Mouse (Mus musculus) liver, adult 2 months (tissue): ENCODE measurements around the gene Tmem50b. TPM values are rescaled to one million over a fixed set of nuclear protein-coding genes. Genes with fewer than 3 reads are reported as not detected.
"Not testable (repeated sequence)": the region's sequence is repeated elsewhere in the genome, so short reads cannot be mapped to it uniquely, and the experiment has no call there.

ENCODE experiments used
- DNase-seq: peaks from one replicate; pipeline ENCODE4 v3.0.0-alpha.2; 2011; ENCODE audit warnings: low read depth, low spot score; ENCODE audit errors: extremely low read depth
- H3K27ac ChIP-seq: fragments of 200-500 bp; replicated peaks from 2 replicates; pipeline ENCODE4 v1.5.1; 2012; ENCODE audit warnings: low read depth, mild to moderate bottlenecking, control low read depth, inconsistent platforms, low read length; ENCODE audit not compliant: insufficient read depth
- H3K27me3 ChIP-seq: fragments of 200-500 bp; 2 replicates; pipeline ENCODE4 v1.6.1; 2012; ENCODE audit warnings: mild to moderate bottlenecking, moderate library complexity, low read length, inconsistent platforms; ENCODE audit not compliant: control insufficient read depth, insufficient read depth
- H3K36me3 ChIP-seq: fragments of 200-500 bp; 2 replicates; pipeline ENCODE4 v1.6.1; 2012; ENCODE audit warnings: low read length, inconsistent platforms; ENCODE audit not compliant: control insufficient read depth, insufficient read depth
- H3K4me1 ChIP-seq: fragments of 200-500 bp; 2 replicates; pipeline ENCODE4 v1.6.1; 2011; ENCODE audit warnings: low read length; ENCODE audit not compliant: control insufficient read depth, insufficient read depth
- H3K4me3 ChIP-seq: fragments of 200-500 bp; 2 replicates; pipeline ENCODE4 v1.5.1; 2011; ENCODE audit warnings: low read depth, mild to moderate bottlenecking, control low read depth, low read length, moderate library complexity; ENCODE audit not compliant: insufficient read depth
- H3K79me2 ChIP-seq: fragments of 200-500 bp; 2 replicates; pipeline ENCODE4 v1.6.1; 2012; ENCODE audit warnings: inconsistent platforms, mild to moderate bottlenecking, low read length, moderate library complexity; ENCODE audit not compliant: control insufficient read depth, insufficient read depth
- H3K9ac ChIP-seq: fragments of 200-500 bp; 2 replicates; pipeline ENCODE4 v1.6.1; 2012; ENCODE audit warnings: low read depth, mild to moderate bottlenecking, control low read depth, inconsistent platforms, low read length
- CTCF ChIP-seq: fragments of 200-500 bp; IDR thresholded peaks from 2 replicates; pipeline ENCODE4 v1.5.1; 2011; ENCODE audit warnings: low read depth, low read length, control low read depth
- POLR2A ChIP-seq: fragments of 200-500 bp; IDR thresholded peaks from 2 replicates; pipeline ENCODE4 v1.6.1; 2011; ENCODE audit warnings: low read length, control low read depth; ENCODE audit not compliant: insufficient read depth; ENCODE audit errors: extremely low read depth
- WGBS: fragments of 180-500 bp; shearing (Covaris S2); methylation state at CpG from one replicate; pipeline ENCODE4 v1.1.7; 2018; 5-methylcytosine and 5-hydroxymethylcytosine counted together
- polyA plus RNA-seq: library from polyadenylated mRNA; depleted of rRNA; stranded (reverse); fragments of >200 nt; gene quantifications from 2 replicates; pipeline ENCODE4 v1.2.3, GENCODE M21; 2012; rRNA removed
- total RNA-seq: library from RNA; depleted of rRNA; stranded (reverse); fragments of >200 nt; gene quantifications from 2 replicates; pipeline ENCODE4 v1.2.3, GENCODE M21; 2014; rRNA removed

Tmem50b gene
- total RNA-seq (3.0 and 3.4 TPM in 2 replicates), polyA plus RNA-seq (4.9 and 6.2 TPM in 2 replicates)

DNA sequence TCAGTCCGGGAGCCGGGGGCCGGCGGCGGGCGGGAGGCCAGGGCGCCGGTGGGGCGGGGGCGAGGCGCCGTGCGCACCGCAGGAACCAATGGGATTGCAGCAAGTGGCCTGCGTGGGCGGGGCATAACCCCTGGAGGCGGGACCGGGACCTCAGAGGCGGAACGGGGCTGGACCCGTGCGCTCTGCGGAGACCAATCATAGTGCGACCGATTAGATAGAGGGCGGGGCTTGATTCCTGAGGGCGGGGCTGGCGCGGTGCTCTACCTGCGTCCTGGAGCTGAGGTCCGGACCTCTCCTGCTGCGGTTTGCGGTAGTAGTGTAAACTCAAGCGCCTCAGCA lies at the start of gene Tmem50b:
Gene Tmem50b, minus strand, starts transcription at position 129 of the 339 bp plus-strand sequence.
- TF ChIP-seq CTCF (no peak), POLR2A (no peak)
- Histone ChIP-seq H3K27ac (peak within 1 kb of the TSS; percentile 60), H3K36me3 (no peaks in the 10 kb centered on the region)

DNA sequence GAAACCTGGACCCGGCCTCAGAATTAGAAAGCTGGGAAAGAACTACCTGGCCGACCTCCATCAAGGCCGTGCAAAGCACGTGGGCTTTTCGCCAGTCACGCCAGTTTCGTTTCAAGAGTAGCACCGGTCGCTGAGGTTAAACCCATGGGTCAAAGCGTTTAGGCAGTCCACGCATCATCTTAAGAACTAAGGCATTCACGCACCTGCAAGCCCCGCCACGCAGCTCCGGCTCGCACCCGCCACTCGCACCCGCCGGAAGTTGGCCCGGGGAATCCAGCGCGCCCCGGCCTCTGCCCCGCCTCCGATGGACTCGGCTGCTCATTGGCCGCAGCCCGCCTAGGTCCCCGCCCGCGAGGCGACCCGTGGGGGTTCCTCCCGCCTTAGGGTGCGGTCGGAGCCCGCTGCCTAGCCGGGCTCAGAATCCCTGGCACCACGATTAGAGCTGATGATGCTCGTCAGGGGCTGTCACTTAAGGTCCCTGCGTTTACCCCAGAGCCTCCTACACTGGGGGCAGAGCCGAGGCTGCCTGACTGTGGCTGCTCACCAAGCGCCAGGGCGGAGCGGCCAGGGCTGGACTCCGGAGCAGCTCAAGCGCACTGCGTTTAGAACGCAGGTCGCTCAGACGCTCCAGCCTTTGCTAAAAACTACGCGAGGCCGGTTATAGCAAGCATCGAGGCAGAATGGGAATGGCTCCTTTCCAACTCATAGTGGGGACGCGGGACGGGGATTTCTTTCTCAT lies 49.2 kb upstream of the Tmem50b start, which contains the start of gene Gart:
Gene Gart, minus strand, starts transcription at position 272 of the 739 bp plus-strand sequence.
- peak within 1 kb of the TSS; percentile 86 for H3K9ac ChIP-seq
- peak; percentile 75 for DNase-seq
- H3K4me1 ChIP-seq, result peaks cover 7% of the 10 kb centered on the region
- peaks cover 3% of the 10 kb centered on the region for H3K79me2 ChIP-seq
- WGBS, result under 1% methylated on average over 59 of the region's 59 CpGs
- TF ChIP-seq CTCF, result no peak
- TF ChIP-seq POLR2A, result peak; percentile 95
- peak within 1 kb of the TSS; percentile 79 for H3K4me3 ChIP-seq
- no peaks in the 10 kb centered on the region for H3K27me3 ChIP-seq
- H3K36me3 ChIP-seq, result peaks cover 6% of the 10 kb centered on the region
- peak within 1 kb of the TSS; percentile 93 for H3K27ac ChIP-seq

More for the DNA sequence above, at the start of gene Tmem50b:
- Histone ChIP-seq H3K27me3 (no peaks in the 10 kb centered on the region), H3K9ac (peak within 1 kb of the TSS; percentile 80), H3K4me1 (peaks cover 7% of the 10 kb centered on the region), H3K4me3 (peak within 1 kb of the TSS; percentile 85), H3K79me2 (peaks cover 19% of the 10 kb centered on the region)
- DNase-seq, result peak; percentile 88
- under 1% methylated on average over 34 of the region's 34 CpGs for WGBS

DNA sequence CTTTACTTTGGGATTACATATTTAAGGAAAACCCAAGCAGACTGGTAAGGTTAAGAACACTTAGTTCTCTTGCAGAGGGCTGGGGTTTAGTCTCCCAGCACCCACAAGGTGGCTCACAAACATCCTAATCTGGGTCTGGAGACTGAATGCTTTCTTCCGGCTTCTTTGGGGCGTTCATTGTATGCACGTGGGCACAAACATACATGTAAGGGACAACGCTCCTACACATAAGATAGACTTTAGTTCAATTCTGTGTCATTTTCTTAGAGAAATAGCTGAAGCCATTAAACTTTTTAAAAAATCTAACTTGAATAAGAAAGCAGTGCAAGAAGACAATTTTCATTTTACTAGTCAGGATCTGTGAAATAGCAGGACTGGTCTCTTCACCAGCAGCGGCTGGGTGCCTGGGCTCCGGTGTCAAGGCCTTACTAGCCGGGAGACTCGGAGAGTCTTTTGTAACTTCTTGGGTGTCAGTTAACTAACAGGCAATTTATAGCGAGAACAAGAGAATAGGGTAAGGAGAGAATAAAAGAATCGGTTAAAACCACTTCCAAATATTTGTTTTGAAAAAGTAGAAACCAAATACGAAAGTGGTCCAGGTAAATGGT lies 48.5 kb upstream of the Tmem50b start:
- Histone ChIP-seq H3K4me1 (peaks cover 7% of the 10 kb centered on the region), H3K27me3 (no peaks in the 10 kb centered on the region), H3K4me3 (peak overlapping the region; percentile 64), H3K79me2 (peaks cover 2% of the 10 kb centered on the region; the same call in 1 of the 2 replicates), H3K36me3 (peaks cover 12% of the 10 kb centered on the region), H3K27ac (peak overlapping the region; percentile 71), H3K9ac (no peak overlapping the region; the same call in 1 of the 2 replicates)
- no peak for DNase-seq
- under 1% methylated on average over 11 of the region's 11 CpGs for WGBS
- TF ChIP-seq POLR2A, result no peak
- TF ChIP-seq CTCF, result no peak

DNA sequence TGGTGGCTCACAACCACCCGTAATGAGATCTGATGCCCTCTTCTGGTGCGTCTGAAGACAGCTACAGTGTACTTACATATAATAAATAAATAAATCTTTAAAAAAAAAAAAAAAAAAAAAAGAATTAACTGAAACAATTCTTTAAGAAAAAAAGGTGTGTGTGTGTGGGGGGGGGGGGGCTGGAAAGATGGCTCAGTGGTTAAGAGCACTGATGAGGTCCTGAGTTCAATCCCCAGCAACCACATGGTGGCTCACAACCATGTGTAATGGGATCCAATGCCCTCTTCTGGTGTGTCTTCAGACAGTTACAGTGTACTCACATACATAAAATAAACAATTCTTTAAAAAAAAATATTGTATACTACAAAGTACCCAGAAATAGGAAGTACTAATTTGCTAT lies 47.8 kb upstream of the Tmem50b start:
- H3K27ac ChIP-seq, DNase-seq, H3K79me2 ChIP-seq, H3K27me3 ChIP-seq, H3K4me3 ChIP-seq, H3K4me1 ChIP-seq, H3K9ac ChIP-seq: not testable (repeated sequence)
- peaks cover 15% of the 10 kb centered on the region for H3K36me3 ChIP-seq
- WGBS, result 38% methylated on average over 1 of the region's 2 CpGs

DNA sequence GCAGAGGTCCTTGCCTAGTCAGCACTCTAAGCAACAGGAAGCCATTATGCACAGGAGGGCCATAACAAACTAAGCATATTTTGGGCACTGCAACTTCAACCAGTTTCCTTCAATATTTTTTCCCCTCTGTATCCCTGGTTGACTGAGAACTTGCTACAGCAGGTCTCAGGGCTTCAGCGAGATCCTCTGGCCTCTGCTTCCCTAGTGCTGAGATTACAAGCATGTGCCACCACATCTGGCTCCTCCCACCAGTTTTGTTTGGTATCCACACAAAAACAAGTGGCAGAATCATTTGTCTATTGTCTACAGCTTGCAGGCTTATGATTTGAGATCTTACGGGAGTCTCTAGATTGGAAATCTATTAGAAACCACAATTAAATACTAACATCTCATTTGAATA lies 47.3 kb upstream of the Tmem50b start:
- H3K79me2 ChIP-seq, result no peaks in the 10 kb centered on the region; the same call in 1 of the 2 replicates
- H3K4me3 ChIP-seq, result no peak overlapping the region
- 83% methylated on average over 2 of the region's 2 CpGs for WGBS
- no peaks in the 10 kb centered on the region for H3K27me3 ChIP-seq
- peaks cover 20% of the 10 kb centered on the region for H3K36me3 ChIP-seq
- H3K4me1 ChIP-seq, result peaks cover 7% of the 10 kb centered on the region
- no peak overlapping the region for H3K27ac ChIP-seq
- no peak for DNase-seq
- TF ChIP-seq POLR2A, result no peak
- no peak for TF ChIP-seq CTCF
- no peak overlapping the region for H3K9ac ChIP-seq

DNA sequence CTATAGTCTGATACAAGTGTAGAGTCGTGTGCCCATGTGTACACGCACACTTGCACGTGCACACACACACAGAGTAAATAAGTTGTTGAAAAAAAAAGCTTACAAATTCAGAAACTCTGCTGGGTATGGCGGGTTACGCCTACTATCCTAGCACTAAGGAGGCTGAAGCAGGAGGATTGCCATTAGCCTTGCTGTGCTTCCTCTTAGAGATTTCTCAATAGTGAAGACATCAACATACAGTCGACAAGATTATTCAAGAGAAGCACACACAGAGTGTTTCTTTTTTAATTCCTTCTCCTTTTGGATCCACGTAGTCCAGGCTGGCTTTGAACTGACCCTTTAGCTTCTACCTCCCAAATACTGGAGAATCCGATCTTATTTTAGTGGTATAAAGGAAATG lies 42.6 kb upstream of the Tmem50b start:
- H3K36me3 ChIP-seq, result peaks cover 51% of the 10 kb centered on the region
- H3K27me3 ChIP-seq, result no peaks in the 10 kb centered on the region
- DNase-seq, result no peak
- H3K27ac ChIP-seq, result no peak overlapping the region
- H3K79me2 ChIP-seq, result no peaks in the 10 kb centered on the region; the same call in 1 of the 2 replicates
- no peak for TF ChIP-seq POLR2A
- TF ChIP-seq CTCF, result no peak
- H3K9ac ChIP-seq, result no peak overlapping the region
- no peak overlapping the region for H3K4me3 ChIP-seq
- H3K4me1 ChIP-seq, result peaks cover 1% of the 10 kb centered on the region; the same call in 1 of the 2 replicates
- 91% methylated on average over 8 of the region's 8 CpGs for WGBS
